Mouse (Mus musculus): ENCODE measurements around the gene 1600014C10Rik. TPM values are rescaled to one million over a fixed set of nuclear protein-coding genes. Genes with fewer than 3 reads are reported as not detected.

1600014C10Rik gene
- total and polyA plus RNA-seq, 2 experiments from 2014 or later: 30.3 to 44.0 TPM

DNA sequence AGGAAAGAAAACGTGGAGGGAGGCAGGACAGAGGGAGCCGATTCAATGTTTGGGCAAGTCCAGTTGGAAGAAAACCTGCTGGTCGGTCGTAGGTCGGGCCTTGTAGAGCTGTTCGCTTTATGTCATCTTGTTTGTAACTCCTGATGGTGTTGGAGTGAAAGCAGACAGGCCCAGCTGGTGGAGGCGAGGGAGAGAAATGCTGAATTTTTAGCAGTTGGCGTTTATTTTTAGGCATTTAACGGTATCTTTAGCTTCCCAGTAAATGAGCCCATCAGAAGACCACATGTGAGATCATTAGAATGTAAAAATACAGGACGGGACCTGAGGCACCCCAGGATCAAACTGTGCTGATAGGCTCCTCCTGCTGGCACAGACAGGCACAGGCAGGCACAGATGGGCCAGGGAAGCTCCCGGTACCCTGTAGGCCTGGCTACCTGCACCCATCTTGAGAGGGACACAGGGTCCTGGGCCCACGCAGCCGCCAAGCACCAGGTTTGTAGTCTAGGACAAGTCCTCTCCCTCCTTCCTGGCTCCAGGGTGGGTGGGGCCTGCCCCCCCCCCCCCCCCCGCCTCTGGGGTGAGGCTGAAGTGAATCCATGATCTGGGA, 31.2 kb upstream of the 1600014C10Rik start:
- ATAC-seq (ENCODE audit: low FRiP score) (no peak), DNase-seq (ENCODE audit: low spot score) (no peak)
- no peaks in the 10 kb centered on the region for H3K36me3 ChIP-seq (ENCODE audit: insufficient read depth, low read length)
- no peaks in the 10 kb centered on the region for H3K9me3 ChIP-seq (ENCODE audit: low read length)
- H3K9ac ChIP-seq (replicated peaks; ENCODE audit: low read length, poor library complexity, severe bottlenecking): no peak overlapping the region
- no peaks in the 10 kb centered on the region for H3K4me1 ChIP-seq (ENCODE audit: insufficient read depth, low read length)
- no peak overlapping the region for H3K4me3 ChIP-seq (ENCODE audit: low read depth, low read length)
- WGBS: 71% methylated on average over 13 of the region's 14 CpGs
- H3K27me3 ChIP-seq (ENCODE audit: insufficient read depth, low read length): no peaks in the 10 kb centered on the region
- no peak overlapping the region for H3K4me2 ChIP-seq (ENCODE audit: low read depth, low read length, poor library complexity, severe bottlenecking)
- TF ChIP-seq CTCF (IDR thresholded peaks at IDR 0.05): peak; percentile 12; the same call in 1 of the 2 replicates
- H3K27ac ChIP-seq (ENCODE audit: low read depth, low read length): no peak overlapping the region

DNA sequence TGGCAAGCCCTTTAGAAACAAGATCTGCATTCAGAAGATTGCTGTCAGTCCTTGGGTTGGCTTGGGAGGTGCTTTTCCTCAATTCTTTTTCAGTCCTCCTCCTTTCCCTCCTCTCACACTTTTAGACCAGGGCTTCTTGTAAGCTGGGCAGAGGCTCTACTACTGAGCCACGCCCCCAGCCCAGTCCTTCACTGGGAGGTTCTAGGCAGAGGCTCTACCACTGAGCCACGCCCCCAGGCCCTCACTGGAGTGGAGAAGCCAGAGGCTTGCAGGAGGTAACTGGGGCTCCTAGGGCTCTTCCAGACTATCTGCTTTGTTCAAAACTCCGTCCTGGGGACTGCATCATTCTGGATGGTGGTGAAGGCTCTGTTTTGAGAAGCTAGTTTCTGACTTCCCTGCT, 30.4 kb upstream of the 1600014C10Rik start:
- no peak overlapping the region for H3K9ac ChIP-seq (replicated peaks; ENCODE audit: low read length, poor library complexity, severe bottlenecking)
- TF ChIP-seq CTCF (IDR thresholded peaks at IDR 0.05): no peak
- H3K36me3 ChIP-seq (ENCODE audit: insufficient read depth, low read length): no peaks in the 10 kb centered on the region
- ATAC-seq (ENCODE audit: low FRiP score): no peak
- no peaks in the 10 kb centered on the region for H3K9me3 ChIP-seq (ENCODE audit: low read length)
- no peaks in the 10 kb centered on the region for H3K27me3 ChIP-seq (ENCODE audit: insufficient read depth, low read length)
- no peak overlapping the region for H3K4me2 ChIP-seq (ENCODE audit: low read depth, low read length, poor library complexity, severe bottlenecking)
- 85% methylated on average over 3 of the region's 3 CpGs for WGBS
- no peaks in the 10 kb centered on the region for H3K4me1 ChIP-seq (ENCODE audit: insufficient read depth, low read length)
- no peak for DNase-seq (ENCODE audit: low spot score)
- no peak overlapping the region for H3K4me3 ChIP-seq (ENCODE audit: low read depth, low read length)
- no peak overlapping the region for H3K27ac ChIP-seq (ENCODE audit: low read depth, low read length)

DNA sequence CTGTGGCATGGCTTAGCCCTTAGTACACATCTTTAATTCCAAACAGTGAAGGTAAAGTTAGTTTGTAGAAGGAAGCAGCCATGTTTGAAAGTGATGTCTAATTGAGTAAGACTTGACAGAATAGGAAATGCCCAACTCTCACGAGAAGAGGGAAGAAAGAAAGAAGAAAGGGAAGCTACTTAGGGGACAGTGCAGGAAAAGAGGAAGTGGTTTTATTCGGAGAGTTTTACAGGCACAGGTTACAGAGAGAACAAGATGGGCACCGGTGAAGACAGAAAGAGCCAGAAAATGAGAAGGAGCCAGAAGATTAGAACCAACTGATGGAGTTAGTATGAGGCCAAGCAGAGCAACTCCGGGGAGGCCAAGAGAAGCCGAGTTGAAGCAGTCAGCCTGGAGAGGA, 27.2 kb upstream of the 1600014C10Rik start:
- Histone ChIP-seq H3K36me3 (ENCODE audit: insufficient read depth, low read length) (no peaks in the 10 kb centered on the region), H3K4me3 (ENCODE audit: low read depth, low read length) (no peak overlapping the region), H3K27me3 (ENCODE audit: insufficient read depth, low read length) (no peaks in the 10 kb centered on the region), H3K9me3 (ENCODE audit: low read length) (no peaks in the 10 kb centered on the region), H3K4me1 (ENCODE audit: insufficient read depth, low read length) (no peaks in the 10 kb centered on the region), H3K27ac (ENCODE audit: low read depth, low read length) (no peak overlapping the region), H3K9ac (replicated peaks; ENCODE audit: low read length, poor library complexity, severe bottlenecking) (no peak overlapping the region), H3K4me2 (ENCODE audit: low read depth, low read length, poor library complexity, severe bottlenecking) (no peak overlapping the region)
- no peak for TF ChIP-seq CTCF (IDR thresholded peaks at IDR 0.05)
- no peak for DNase-seq (ENCODE audit: low spot score)
- no peak for ATAC-seq (ENCODE audit: low FRiP score)
- 92% methylated on average over 5 of the region's 5 CpGs for WGBS

DNA sequence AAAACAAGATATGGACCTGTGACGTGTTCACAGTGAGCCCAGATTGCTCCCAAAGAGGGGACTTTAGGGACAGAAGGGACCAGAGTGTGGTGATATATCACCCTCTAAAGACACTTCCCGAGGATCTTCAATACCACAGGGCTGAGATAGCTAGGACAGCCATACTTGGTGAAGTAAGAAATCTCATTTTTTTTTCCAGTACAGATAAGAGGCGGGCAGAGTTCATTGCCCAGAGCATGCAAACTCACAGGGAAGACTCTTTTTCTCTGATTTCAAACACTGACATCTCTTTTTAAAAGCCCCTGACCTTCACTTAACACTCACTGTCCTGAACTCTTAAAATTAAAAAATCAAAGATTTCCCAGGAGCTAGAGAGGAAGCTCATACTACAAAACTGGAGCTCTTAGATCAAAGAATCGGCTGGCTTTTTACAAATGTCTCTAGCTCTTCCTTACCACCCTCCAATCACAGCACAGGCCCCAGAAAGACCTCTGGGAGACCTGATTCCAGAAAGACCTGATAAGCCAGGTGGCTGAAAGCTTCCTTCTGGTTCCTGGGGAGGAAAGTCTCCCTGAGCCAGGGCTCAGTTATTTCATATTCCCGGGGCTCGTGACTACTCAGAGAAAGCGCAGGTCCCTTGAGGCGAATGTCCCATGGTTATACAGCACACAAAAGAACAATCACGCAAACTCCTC, 24.1 kb upstream of the 1600014C10Rik start:
- Histone ChIP-seq H3K36me3 (ENCODE audit: insufficient read depth, low read length) (no peaks in the 10 kb centered on the region), H3K9ac (replicated peaks; ENCODE audit: low read length, poor library complexity, severe bottlenecking) (no peak overlapping the region), H3K4me1 (ENCODE audit: insufficient read depth, low read length) (no peaks in the 10 kb centered on the region), H3K4me2 (ENCODE audit: low read depth, low read length, poor library complexity, severe bottlenecking) (no peak overlapping the region), H3K27me3 (ENCODE audit: insufficient read depth, low read length) (no peaks in the 10 kb centered on the region), H3K4me3 (ENCODE audit: low read depth, low read length) (no peak overlapping the region), H3K27ac (ENCODE audit: low read depth, low read length) (no peak overlapping the region), H3K9me3 (ENCODE audit: low read length) (no peaks in the 10 kb centered on the region)
- 77% methylated on average over 9 of the region's 9 CpGs for WGBS
- TF ChIP-seq CTCF (IDR thresholded peaks at IDR 0.05): no peak
- ATAC-seq (ENCODE audit: low FRiP score): no peak
- no peak for DNase-seq (ENCODE audit: low spot score)

DNA sequence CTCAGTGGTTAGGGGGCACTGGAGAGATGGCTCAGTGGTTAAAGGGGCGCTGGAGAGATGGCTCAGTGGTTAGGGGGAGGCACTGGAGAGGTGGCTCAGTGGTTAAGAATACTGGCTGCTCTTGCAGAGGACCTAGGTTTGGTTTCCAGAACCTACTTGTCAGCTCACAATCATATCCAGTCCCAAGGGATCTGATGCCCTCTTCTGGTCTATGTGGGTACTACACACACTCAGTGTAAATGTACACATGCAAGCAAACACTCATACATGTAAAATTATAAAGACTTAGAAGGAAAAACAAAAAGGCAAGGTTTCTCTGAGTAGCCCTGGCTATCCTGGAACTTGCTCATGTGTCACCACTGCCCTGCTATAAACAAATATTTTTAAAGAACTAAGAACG, 21.6 kb upstream of the 1600014C10Rik start:
- no peak for DNase-seq (ENCODE audit: low spot score)

DNA sequence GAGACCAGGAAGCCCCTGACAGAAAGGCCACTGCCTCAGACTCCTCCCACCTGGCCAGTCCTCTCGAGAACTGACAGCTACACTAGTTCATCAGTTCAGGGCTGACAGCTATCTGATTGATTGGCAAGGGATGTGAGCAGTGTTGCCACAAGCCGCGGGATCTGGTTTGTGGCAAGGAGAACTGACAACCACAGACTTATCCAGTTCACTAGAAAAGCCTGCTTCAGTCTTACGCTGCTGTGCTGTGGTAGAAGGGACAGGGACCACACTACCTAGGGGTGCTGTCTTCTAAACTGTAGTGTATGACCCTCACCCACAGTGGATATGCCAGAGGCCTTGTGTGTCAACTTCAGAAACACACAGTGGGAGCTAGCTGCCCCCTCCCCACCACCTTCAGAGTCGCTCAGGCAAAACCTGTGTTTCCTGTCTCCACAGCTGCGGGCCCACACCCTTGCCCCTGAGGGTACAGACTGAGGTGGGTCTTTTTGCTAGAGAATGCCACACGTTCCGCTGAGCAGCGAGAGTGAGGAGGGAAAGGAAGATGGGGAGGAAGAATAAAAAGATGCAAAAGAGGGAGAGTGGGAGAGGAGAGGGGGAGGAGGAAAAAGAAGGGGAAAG, 19.5 kb upstream of the 1600014C10Rik start:
- no peaks in the 10 kb centered on the region for H3K27me3 ChIP-seq (ENCODE audit: insufficient read depth, low read length)
- no peak overlapping the region for H3K27ac ChIP-seq (ENCODE audit: low read depth, low read length)
- no peaks in the 10 kb centered on the region for H3K4me1 ChIP-seq (ENCODE audit: insufficient read depth, low read length)
- no peak overlapping the region for H3K4me2 ChIP-seq (ENCODE audit: low read depth, low read length, poor library complexity, severe bottlenecking)
- ATAC-seq (ENCODE audit: low FRiP score): no peak
- no peaks in the 10 kb centered on the region for H3K36me3 ChIP-seq (ENCODE audit: insufficient read depth, low read length)
- WGBS: 73% methylated on average over 9 of the region's 9 CpGs
- H3K4me3 ChIP-seq (ENCODE audit: low read depth, low read length): no peak overlapping the region
- H3K9me3 ChIP-seq (ENCODE audit: low read length): no peaks in the 10 kb centered on the region
- TF ChIP-seq CTCF (IDR thresholded peaks at IDR 0.05): no peak
- H3K9ac ChIP-seq (replicated peaks; ENCODE audit: low read length, poor library complexity, severe bottlenecking): no peak overlapping the region
- DNase-seq (ENCODE audit: low spot score): no peak

More for the DNA sequence above, 21.6 kb upstream of the 1600014C10Rik start:
- Histone ChIP-seq H3K4me2 (ENCODE audit: low read depth, low read length, poor library complexity, severe bottlenecking) (no peak overlapping the region), H3K36me3 (ENCODE audit: insufficient read depth, low read length) (no peaks in the 10 kb centered on the region), H3K4me3 (ENCODE audit: low read depth, low read length) (no peak overlapping the region), H3K27me3 (ENCODE audit: insufficient read depth, low read length) (no peaks in the 10 kb centered on the region), H3K9ac (replicated peaks; ENCODE audit: low read length, poor library complexity, severe bottlenecking) (no peak overlapping the region), H3K9me3 (ENCODE audit: low read length) (no peaks in the 10 kb centered on the region), H3K27ac (ENCODE audit: low read depth, low read length) (no peak overlapping the region), H3K4me1 (ENCODE audit: insufficient read depth, low read length) (no peaks in the 10 kb centered on the region)
- ATAC-seq (ENCODE audit: low FRiP score): no peak
- TF ChIP-seq CTCF (IDR thresholded peaks at IDR 0.05): peak; percentile 47
- WGBS: 96% methylated on average over 2 of the region's 2 CpGs

Measured in midbrain, postnatal 0 days (tissue).